18 mouse cellular contexts compared by ENCODE assay signal in the genomic region with DNA sequence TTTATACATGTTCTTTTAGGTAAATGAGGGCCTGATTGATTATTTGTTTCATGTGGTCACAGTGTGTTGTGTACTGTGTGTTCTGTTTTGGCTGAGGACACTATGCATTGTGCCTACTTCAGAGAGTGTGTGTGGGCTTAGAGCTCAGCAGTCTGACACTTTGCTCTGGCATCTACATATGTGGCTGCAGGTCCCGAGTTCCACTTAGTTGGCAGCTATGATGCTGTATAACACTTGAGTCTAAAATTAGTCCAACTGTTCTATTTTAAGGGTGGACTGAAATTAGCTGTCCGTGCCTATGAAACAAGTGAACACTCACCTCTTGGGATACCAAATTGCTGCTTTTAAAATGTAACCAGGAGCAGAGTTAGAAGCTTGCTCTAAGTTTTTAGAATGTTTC.
DNase-seq lines count a peak whose midpoint lies in the region; ATAC-seq lines count a peak whose summit lies in the region.
"Had no signal": no experiment of that assay in that cellular context is flagged by ENCODE, and none has a peak within 500 bp of the region (broad histone marks: within the 10 kb centered on the region; RNA-seq: fewer than 3 reads in every experiment).

No protein-coding gene starts in this region.

- H3K4me2 ChIP-seq in limb, embryonic 15.5 days = no peak overlapping the region
- peak overlapping the region; percentile 54 for H3K4me2 ChIP-seq in heart, embryonic 13.5 days
- H3K4me2 ChIP-seq: forebrain, embryonic 15.5 days; hindbrain, embryonic 14.5 days; midbrain, embryonic 12.5 days had no signal

- no peak overlapping the region for H3K9ac ChIP-seq in limb, embryonic 15.5 days
- H3K9ac ChIP-seq in heart, embryonic 13.5 days = peak overlapping the region; percentile 29; the same call in 1 of the 2 replicates
- H3K9ac ChIP-seq: forebrain, embryonic 15.5 days; hindbrain, embryonic 14.5 days; liver, embryonic 14.5 days; midbrain, embryonic 12.5 days had no signal

- no peaks in the 10 kb centered on the region for H3K27me3 ChIP-seq in limb, embryonic 15.5 days
- H3K27me3 ChIP-seq in limb, embryonic 10.5 days (ENCODE audit: low read depth, poor library complexity, severe bottlenecking) = no peaks in the 10 kb centered on the region
- no peaks in the 10 kb centered on the region for H3K27me3 ChIP-seq in heart, embryonic 13.5 days (replicated peaks)
- H3K27me3 ChIP-seq: forebrain, embryonic 15.5 days; midbrain, embryonic 12.5 days had no signal

- no peaks in the 10 kb centered on the region for H3K9me3 ChIP-seq in limb, embryonic 15.5 days
- no peaks in the 10 kb centered on the region for H3K9me3 ChIP-seq in limb, embryonic 10.5 days (replicated peaks)
- H3K9me3 ChIP-seq in heart, embryonic 13.5 days = no peaks in the 10 kb centered on the region
- H3K9me3 ChIP-seq: forebrain, embryonic 15.5 days; midbrain, embryonic 12.5 days had no signal

- no peak overlapping the region for H3K4me3 ChIP-seq in limb, embryonic 15.5 days
- H3K4me3 ChIP-seq in limb, embryonic 10.5 days = no peak overlapping the region
- no peak overlapping the region for H3K4me3 ChIP-seq in heart, embryonic 13.5 days
- H3K4me3 ChIP-seq: forebrain, embryonic 15.5 days; midbrain, embryonic 12.5 days had no signal

- H3K36me3 ChIP-seq in limb, embryonic 15.5 days = no peaks in the 10 kb centered on the region
- H3K36me3 ChIP-seq in limb, embryonic 10.5 days = no peaks in the 10 kb centered on the region
- no peaks in the 10 kb centered on the region for H3K36me3 ChIP-seq in heart, embryonic 13.5 days
- H3K36me3 ChIP-seq: forebrain, embryonic 15.5 days; midbrain, embryonic 12.5 days had no signal

- H3K27ac ChIP-seq in limb, embryonic 15.5 days = no peak overlapping the region
- H3K27ac ChIP-seq in limb, embryonic 10.5 days = no peak overlapping the region
- peak overlapping the region; percentile 95 for H3K27ac ChIP-seq in heart, embryonic 13.5 days (replicated peaks)
- H3K27ac ChIP-seq: forebrain, embryonic 15.5 days; hindbrain, embryonic 14.5 days; liver, embryonic 14.5 days; midbrain, embryonic 12.5 days had no signal

- H3K4me1 ChIP-seq in limb, embryonic 15.5 days = peaks cover 29% of the 10 kb centered on the region
- H3K4me1 ChIP-seq in limb, embryonic 10.5 days = peaks cover 21% of the 10 kb centered on the region
- H3K4me1 ChIP-seq in heart, embryonic 13.5 days = peaks cover 60% of the 10 kb centered on the region

- ATAC-seq in frontal cortex, adult (ENCODE audit: low TSS enrichment) = peak; percentile 50; the same call in 1 of the 2 replicates
- ATAC-seq in limb, embryonic 15.5 days (ENCODE audit: insufficient number of reproducible peaks, low FRiP score, low TSS enrichment, low read depth) = 0 out of 2 replicates have a peak, but pooled peaks have one; percentile 30
- peak; percentile 61; the same call in 1 of the 2 replicates for ATAC-seq in heart, embryonic 13.5 days (ENCODE audit: extremely low read depth, insufficient number of reproducible peaks, low FRiP score, low TSS enrichment)

- no peak for DNase-seq in frontal cortex, postnatal 25 days (ENCODE audit: low spot score in 2 of 2)
- no peak for DNase-seq in limb, embryonic 10.5 days (ENCODE audit: low spot score)
- DNase-seq in skeletal muscle tissue, adult 2 months (ENCODE audit: low read depth, low spot score) = peak; percentile 76
- no peak for DNase-seq in testis, postnatal 10 days (ENCODE audit: low spot score)
- DNase-seq in ovary, adult 18-20 months (ENCODE audit: low spot score) = no peak
- DNase-seq: cerebellum, adult 8-10 months; gastrocnemius, postnatal 36 days; kidney, adult 11 months; lung, postnatal 4 days; spleen, adult 18-20 months; thymus, postnatal 25 days had no signal

- WGBS in limb, embryonic 15.5 days = 31% methylated on average over 2 of the region's 2 CpGs
- WGBS in limb, embryonic 10.5 days = 86% methylated on average over 2 of the region's 2 CpGs
- 34% methylated on average over 2 of the region's 2 CpGs for WGBS in heart, embryonic 13.5 days
